Mouse (Mus musculus) heart, postnatal 14 days (tissue): ENCODE measurements around the gene Saa2. TPM values are rescaled to one million over a fixed set of nuclear protein-coding genes. Genes with fewer than 3 reads are reported as not detected.
A peak's percentile ranks its signal among the peaks of the same experiment; 100 is the strongest.

Experiments used
- DNase-seq, 2 experiments: peaks; one replicate each; pipeline ENCODE4 v3.0.0; 2021 to 2022
- intact Hi-C: fragments of 180-260 bp; cut with DNase I; formaldehyde crosslinking; loops from one replicate; pipeline ENCODE4 v1.15.1; 2025
- total RNA-seq, 2 experiments: library from RNA; stranded (reverse); gene quantifications; 2 replicates each; pipeline ENCODE4 v1.2.3; 2021

Gene Saa2
- total RNA-seq, 2 experiments from 2014 or later, result not detected

DNA sequence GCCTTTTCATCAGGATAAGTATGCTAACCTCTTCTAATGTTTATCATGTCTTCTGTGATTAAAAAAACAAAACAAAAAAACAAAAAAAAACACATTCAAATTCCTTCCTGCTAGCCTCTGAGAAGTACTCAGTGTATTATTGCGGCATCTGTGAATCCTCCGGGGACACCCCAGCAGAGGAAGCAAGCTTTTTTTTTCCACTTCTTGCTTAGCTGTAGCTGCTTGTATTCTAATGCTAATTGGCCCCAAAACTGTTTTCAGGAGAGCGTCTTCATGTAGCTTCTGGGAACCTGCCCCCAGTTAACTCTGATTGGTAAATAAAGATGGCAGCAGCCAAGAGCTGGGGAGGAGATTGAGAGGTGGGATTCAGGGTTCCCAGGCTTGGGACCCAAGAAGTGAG, 3.1 kb upstream of the Saa2 start:
- intact Hi-C loops, result no loop called here
- peak in 1 of 2 experiments; percentile 5 for DNase-seq

GRCm38 (mm10) chr7:46761049-46761795, 9.6 kb downstream of the Saa2 start:
- intact Hi-C loops, result no loop called here
- no peak for DNase-seq

DNA sequence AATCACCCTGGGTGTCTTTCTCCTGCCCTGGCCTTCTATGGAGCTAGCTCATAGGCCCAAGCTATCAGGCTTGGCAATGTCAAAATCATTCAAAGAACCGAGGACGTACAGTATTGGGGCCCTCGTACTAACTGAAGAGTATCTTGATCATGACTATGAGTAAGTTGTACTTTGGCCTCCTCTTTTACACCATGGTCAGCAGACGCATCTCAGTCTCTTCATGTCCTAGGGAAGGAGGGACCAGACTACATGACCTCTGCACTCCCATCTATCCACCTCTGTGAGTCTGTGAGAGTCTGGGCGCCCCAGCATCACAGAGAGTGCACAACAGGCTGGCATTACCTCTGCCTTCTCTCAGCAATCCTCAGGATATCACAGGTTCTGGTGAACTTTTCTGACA, 11.0 kb downstream of the Saa2 start:
- intact Hi-C loops, result no loop called here
- DNase-seq, result no peak

DNA sequence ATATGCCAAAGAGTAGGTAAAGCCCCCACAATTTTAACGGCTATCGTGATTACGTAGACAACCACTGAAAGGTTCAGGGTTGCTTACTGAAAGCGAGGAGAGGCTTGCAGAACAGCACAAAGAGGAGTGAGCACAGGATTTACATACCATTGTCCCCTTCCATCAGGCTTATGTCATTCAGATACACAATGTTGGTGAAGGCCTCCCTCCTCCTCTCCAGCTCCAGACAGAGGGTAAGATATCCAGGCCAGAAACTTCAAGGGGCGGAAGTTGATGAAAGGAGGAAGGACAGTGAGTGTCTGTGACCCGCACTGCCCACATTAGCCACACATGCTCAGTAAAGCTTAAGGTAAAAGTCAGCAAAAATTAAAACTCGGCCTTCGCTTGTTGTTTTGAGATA, 13.1 kb downstream of the Saa2 start:
- no peak for DNase-seq
- intact Hi-C loops, result no loop called here

DNA sequence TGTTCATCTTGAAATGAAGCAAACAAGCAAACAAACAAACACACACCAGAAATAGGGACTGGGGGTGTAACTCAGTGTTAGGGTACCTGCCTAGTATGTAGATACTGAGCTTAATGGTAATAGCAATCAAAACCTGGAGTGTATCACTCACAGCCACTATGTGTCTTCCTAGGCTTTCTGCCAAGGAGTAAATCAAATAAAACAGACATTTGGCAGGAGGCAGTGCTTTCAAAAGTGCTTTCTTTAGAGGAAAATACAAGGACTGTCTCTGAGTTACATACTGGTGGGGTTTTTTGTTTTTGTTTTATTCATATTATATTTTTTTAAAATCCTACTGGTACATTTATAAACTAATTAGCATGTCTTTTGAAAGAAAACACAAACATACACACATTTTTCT, 15.8 kb downstream of the Saa2 start:
- DNase-seq, result no peak
- intact Hi-C loops, result no loop called here

DNA sequence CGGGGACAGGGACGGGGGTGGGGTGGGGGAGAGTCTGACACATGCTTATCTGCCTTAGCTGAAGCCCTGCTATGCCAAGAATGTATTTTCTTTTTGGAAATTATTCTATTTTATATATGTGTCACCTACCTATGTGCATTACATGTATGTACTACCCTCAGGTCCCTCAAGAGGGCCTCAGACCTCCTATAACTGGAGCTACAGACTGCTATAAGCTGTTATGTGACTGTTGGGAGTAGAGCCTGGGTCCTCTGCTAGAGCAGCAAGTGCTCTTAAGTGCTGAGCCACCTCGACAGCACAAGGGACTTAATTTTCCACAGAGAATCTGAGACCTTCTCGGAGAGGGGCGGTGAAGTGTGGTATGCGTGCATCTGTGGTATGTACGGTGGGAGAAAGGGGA, 16.9 kb downstream of the Saa2 start:
- no peak for DNase-seq
- intact Hi-C loops, result no loop called here

- peak; percentile 56 to 66 for DNase-seq
Observed at GRCm38 (mm10) chr7:46770706-46771105, 19.1 kb downstream of the Saa2 start.

DNA sequence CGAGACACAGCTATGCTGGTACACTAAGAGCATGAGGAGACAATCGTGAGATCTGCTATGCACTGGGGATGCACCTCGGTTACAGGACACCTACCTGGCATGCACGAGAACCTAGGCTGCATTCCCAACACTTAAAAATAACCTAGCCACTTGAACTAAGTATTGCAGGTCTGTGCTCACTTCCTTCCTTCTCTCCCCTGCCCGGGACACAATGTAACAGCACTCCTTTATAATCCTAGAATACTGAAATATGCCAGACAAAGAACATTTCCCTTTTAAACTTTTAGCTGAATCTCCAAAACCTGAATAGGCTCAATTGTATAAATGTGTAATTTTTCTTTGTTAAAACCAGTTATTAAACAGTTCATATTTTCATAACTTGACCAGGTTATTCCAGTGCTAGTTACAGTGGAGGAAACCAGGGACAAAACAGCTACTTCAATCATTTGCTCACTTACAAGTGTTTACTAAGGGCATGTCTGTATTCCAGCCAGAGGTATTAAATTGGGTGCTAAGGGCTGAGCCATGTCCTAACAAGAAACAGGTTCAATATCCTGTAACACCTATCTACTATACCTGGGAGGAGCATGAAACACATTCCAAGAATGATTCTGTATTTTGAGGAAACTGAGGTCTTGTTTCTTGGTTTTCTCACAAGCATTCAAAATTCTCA, 37.7 kb downstream of the Saa2 start:
- no peak for DNase-seq
- intact Hi-C loops, result no loop called here

More at GRCm38 (mm10) chr7:46770706-46771105, 19.1 kb downstream of the Saa2 start:
- intact Hi-C loops, result loop anchor here (2.0 kb wide), 1 partner anchor 56 kb away; the partner anchor contains the start of gene Saa3

- intact Hi-C loops, result no loop called here
- DNase-seq, result no peak
Observed at GRCm38 (mm10) chr7:46793871-46794270, 42.3 kb downstream of the Saa2 start.

DNA sequence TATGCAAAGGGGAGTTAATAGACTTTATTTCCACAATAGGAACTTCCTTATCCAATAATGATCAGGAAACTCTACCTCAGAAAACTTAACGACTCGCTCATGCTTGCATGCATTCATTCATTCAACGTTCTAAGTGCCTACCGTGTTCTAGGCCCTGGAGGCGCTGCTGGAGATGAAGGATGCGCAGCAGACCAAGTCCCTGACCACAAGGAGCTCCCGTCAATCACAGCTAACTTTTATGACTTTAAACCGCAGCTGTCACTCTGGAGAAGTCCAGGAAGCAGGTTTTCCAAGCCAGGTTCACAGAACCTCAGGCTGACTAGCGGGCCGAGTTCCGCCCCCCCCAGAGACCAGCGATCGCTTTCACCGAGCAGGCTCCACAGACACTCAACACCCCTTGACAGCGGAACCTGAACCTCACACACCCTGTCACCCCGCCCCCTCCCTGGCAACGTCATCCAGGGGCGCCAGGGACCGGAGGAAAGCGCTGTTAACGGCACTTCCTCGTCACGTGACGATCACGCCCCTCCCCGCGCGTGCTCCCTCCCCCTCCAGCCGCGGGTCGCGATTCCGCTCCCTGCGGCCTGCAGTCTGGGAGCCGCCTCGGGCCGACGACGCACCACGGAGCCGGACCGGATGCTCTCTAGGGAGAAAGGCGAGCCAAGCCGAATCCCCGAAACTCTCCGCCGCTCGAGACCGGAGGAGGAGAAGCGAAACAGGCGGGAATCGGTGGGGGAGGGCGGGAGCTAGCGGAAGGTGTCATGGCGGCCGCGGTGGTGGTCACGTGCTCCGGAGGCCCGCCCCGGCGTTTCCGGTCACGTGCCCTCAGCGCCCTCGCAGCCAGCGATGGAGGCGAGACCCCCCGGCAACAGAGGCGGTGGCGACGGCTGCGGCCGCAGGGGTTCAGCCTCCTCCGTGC, 44.0 kb downstream of the Saa2 start, which contains the start of the genes Hps5 and Gtf2h1:
Gene Hps5 (minus strand): TSS at position 778 of the 919 bp plus-strand sequence.
Gene Gtf2h1 (plus strand): TSS at position 817 of the 919 bp plus-strand sequence.
- intact Hi-C loops, result loop anchor here (1.0 to 5.0 kb wide), 3 partner anchors 51 to 212 kb away; partner anchors contain the start of genes Spty2d1 and Tsg101
- DNase-seq, result peak; percentile 97 to 99

- DNase-seq, result no peak
- intact Hi-C loops, result loop anchor here (5.0 kb wide), 2 partner anchors 121 to 211 kb away; partner anchors contain the start of genes Spty2d1 and Tsg101
Observed at GRCm38 (mm10) chr7:46796206-46796679, 44.7 kb downstream of the Saa2 start.

GRCm38 (mm10) chr7:46796779-46797178, 45.2 kb downstream of the Saa2 start:
- intact Hi-C loops, result loop anchor here (5.0 kb wide), 2 partner anchors 121 to 211 kb away; partner anchors contain the start of genes Spty2d1 and Tsg101
- no peak for DNase-seq

Other genes with a start within 250 kb of the Saa2 start
- gene Sergef, start 112.0 kb upstream of the Saa2 start, total RNA-seq, result 1 to 10 TPM; 3.7 to 4.1 TPM
- under 1 TPM in 1 of 2 experiments, not detected in 1; 0.17 TPM for gene Tph1, start 79.3 kb upstream of the Saa2 start, total RNA-seq
- 1 to 10 TPM; 4.2 to 4.3 TPM for gene Saal1, start 41.1 kb upstream of the Saa2 start, total RNA-seq
- 1 to 10 TPM; 1.6 TPM for gene Saa3, start 36.1 kb upstream of the Saa2 start, total RNA-seq
- gene Saa4, start 19.2 kb upstream of the Saa2 start, total RNA-seq, result not detected
- not detected for gene Saa1, start 8.8 kb upstream of the Saa2 start, total RNA-seq
- gene Hps5, start 44.3 kb downstream of the Saa2 start, total RNA-seq, result 10 to 100 TPM in 1 of 2 experiments, 1 to 10 TPM in 1; 8.0 to 12.5 TPM
- 10 to 100 TPM; 18.2 to 19.0 TPM for gene Gtf2h1, start 44.3 kb downstream of the Saa2 start, total RNA-seq
- 100 to 1,000 TPM; 746 to 778 TPM for gene Ldha, start 89.7 kb downstream of the Saa2 start, total RNA-seq
- gene Ldhc, start 109.4 kb downstream of the Saa2 start, total RNA-seq, result not detected
- 10 to 100 TPM; 59.6 to 66.3 TPM for gene Tsg101, start 168.2 kb downstream of the Saa2 start, total RNA-seq
- gene Uevld, start 206.7 kb downstream of the Saa2 start, total RNA-seq, result 1 to 10 TPM; 8.1 to 9.7 TPM
- gene Gm9999, start 231.8 kb downstream of the Saa2 start, total RNA-seq, result not detected